Mouse (Mus musculus) layer of hippocampus, adult 8-10 months (tissue): ENCODE measurements at regions not wholly inside any gene's neighbourhood (a gene's known extent, or its start where the extent isn't known, plus 50 kb on each side); places are given as distances from the start of the nearest gene placed in this dataset.
A peak's percentile ranks its signal among the peaks of the same experiment; 100 is the strongest.
"Not testable (repeated sequence)": the region's sequence is repeated elsewhere in the genome, so short reads cannot be mapped to it uniquely, and the experiment has no call there.

ENCODE experiments used
- DNase-seq, 2 experiments: peaks; one replicate each; pipeline ENCODE4 v3.0.0; 2022; ENCODE audit warnings: low spot score in 2 of 2

DNA sequence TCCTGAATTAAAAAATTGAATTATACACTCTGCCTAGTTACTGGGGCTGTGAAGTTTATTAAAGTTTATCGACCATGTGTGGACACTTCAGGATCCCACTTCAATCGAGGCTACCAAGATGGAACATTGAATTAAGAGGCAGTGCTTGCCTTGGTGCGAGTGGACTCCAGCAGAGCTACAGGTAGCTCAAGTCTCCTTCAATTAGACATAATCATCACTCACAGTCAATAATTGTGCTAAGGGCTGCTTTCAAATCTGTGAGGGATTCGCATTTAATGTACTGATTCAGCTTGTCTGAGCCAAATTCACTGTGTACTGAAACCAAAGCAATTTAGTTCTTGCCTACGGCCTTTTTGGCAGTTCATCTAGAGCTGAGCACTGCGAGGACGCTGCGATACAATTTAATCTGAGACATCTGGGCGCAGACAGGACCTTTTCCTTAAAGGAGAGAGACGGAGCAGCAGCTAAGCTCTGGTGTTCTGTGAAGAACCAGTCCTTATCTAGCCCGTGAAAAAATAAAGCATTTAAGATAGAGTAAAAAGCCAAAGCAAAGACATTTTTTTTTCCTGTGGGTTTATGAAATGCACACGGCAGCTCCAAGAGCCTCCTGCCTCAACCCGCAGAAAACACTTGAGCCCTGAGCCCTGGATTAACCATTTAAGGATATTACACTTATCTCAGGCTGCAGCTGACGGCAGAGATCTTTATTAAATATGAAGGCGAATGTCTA, 220.8 kb upstream of the Irx1 start:
- DNase-seq: no peak

GRCm38 (mm10) chr13:72184846-72185118, 221.3 kb upstream of the Irx1 start:
- DNase-seq: no peak

DNA sequence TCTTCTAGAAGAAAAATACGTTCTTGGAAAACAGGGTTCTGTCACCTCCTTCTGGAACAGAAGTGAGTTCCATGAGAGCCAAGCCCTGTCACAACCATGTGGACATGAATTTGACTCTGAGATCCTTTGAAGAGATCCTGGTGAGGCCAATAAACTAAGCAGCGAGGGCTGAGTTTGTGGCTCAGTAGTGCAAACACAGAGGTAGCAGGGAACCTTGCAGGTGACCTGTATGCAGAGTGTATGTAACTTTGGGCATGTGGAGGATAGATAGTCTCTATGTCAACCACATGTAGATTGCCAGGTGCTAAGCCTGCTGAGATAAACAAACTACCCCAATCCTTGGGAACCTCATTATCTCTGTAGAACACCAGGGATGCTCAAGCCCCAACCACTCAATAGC, 232.4 kb upstream of the Irx1 start:
- DNase-seq: no peak

GRCm38 (mm10) chr13:72198341-72199105, 235.0 kb upstream of the Irx1 start:
- DNase-seq: peak in 1 of 2 experiments; percentile 14

GRCm38 (mm10) chr13:72209518-72209917, 246.0 kb upstream of the Irx1 start:
- no peak for DNase-seq

- no peak for DNase-seq
Observed at GRCm38 (mm10) chr13:72209946-72210456, 246.5 kb upstream of the Irx1 start.

GRCm38 (mm10) chr13:72210474-72211309, 247.2 kb upstream of the Irx1 start:
- no peak for DNase-seq

DNA sequence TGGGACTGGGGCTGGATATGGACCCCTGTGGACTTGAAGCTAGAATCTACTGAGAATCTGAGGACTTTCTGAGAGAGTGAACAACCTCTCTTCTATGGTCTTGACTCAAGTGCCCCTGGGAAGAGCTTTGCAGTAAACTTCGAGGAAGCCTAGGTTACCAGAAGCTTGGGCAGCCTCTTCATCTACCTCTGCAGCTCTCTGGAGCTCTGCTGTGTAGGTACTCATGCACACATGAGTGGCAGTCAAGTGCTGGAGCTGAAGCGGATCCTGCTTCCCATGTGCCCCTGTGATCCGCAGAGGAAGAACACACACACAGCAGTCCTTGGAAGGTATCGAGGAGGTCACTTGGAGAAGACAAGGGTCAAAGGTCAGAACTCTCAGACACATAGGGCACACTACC, 248.2 kb upstream of the Irx1 start:
- no peak for DNase-seq

DNA sequence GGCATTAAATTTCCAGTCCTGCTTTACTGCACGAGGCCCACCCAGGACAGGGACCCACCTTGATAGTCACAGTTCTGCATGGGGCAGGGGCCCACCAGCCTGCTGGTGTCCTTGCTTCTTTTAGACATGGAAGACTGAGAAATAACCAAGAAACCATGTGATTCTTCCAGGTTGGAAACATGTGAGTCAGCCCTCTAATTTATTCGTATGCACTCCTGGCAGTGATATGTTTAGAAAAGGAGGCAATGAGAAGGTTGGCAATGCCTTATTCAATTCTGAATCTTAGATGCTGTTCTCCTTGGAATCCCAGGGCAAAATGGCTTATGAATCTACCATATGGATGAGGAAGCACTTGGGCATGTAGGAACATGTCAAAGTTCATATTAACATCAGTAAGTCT, 249.2 kb upstream of the Irx1 start:
- DNase-seq: no peak

GRCm38 (mm10) chr13:72219329-72219728, 255.8 kb upstream of the Irx1 start:
- DNase-seq: no peak

DNA sequence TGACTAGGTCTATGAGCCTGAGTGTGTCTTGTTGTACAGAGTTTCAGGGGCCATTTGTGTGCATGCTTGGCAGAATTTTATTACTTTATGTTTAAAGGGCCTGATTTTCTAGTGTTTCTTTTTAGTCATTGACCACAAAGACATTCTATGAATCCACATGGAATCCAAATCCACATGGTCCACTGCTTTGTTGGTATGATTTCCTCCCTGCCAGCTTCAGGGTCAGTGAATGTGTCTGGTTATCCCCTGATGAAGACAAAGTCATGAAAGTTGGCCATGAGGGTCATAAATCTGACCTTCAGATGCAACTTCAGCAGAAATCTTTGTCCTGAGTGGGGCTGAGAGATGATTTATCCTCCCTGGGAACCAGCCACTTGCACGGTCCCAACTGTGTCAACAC, 263.6 kb upstream of the Irx1 start:
- DNase-seq: no peak

GRCm38 (mm10) chr13:72231032-72231591, 267.6 kb upstream of the Irx1 start:
- no peak for DNase-seq

- DNase-seq: no peak
Observed at GRCm38 (mm10) chr13:72232080-72232479, 268.6 kb upstream of the Irx1 start.

- DNase-seq: no peak
Observed at GRCm38 (mm10) chr13:72241919-72242318, 278.4 kb upstream of the Irx1 start.

- no peak for DNase-seq
Observed at GRCm38 (mm10) chr13:72250419-72250818, 286.9 kb upstream of the Irx1 start.

GRCm38 (mm10) chr13:72253242-72253641, 289.7 kb upstream of the Irx1 start:
- not testable (repeated sequence) for DNase-seq

GRCm38 (mm10) chr13:72258794-72259193, 295.3 kb upstream of the Irx1 start:
- peak in 1 of 2 experiments; percentile 28 for DNase-seq

- DNase-seq: no peak
Observed at GRCm38 (mm10) chr13:72264416-72264815, 300.9 kb upstream of the Irx1 start.

DNA sequence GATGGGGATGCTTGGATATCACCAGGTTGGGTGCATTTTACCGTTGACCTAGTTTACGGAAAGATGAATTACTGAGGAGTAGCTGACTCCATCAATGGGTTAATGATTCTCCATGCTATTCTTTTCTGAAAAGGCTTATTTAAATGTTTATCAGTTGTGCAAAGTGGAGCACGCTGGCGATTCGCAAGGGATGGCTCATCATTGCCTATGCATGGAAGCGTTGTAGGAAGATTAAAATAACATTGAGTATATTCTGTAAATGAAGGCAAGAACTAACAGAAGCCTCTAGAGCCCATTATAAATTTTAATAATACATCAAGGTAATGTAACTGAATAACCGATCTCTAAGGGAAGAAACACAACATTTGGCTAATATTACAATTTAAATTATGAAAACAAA, 301.6 kb upstream of the Irx1 start:
- DNase-seq: no peak

GRCm38 (mm10) chr13:72265650-72266049, 302.1 kb upstream of the Irx1 start:
- DNase-seq: no peak

GRCm38 (mm10) chr13:72266174-72266768, 302.7 kb upstream of the Irx1 start:
- DNase-seq: no peak
